25 mouse cellular contexts compared by ENCODE assay signal in genomic region chr1:135893377-135893776, GRCm38 (mm10). TPM values are rescaled to one million over a fixed set of nuclear protein-coding genes. Genes with fewer than 3 reads are reported as not detected.
DNase-seq lines count a peak whose midpoint lies in the region; ATAC-seq and TF ChIP-seq lines count a peak whose summit lies in the region.
"Had no signal": no experiment of that assay in that cellular context is flagged by ENCODE, and none has a peak within 500 bp of the region (broad histone marks: within the 10 kb centered on the region; RNA-seq: fewer than 3 reads in every experiment).

No protein-coding gene starts in this region.

- TF ChIP-seq POLR2A in kidney, adult 2 months (IDR thresholded peaks at IDR 0.05; ENCODE audit: low read depth, low read length), result no peak

- no peaks in the 10 kb centered on the region for H3K9me3 ChIP-seq in stomach, embryonic 16.5 days (replicated peaks; ENCODE audit: control insufficient read depth, low read length)
- no peaks in the 10 kb centered on the region for H3K9me3 ChIP-seq in stomach, postnatal 0 days (ENCODE audit: control insufficient read depth, low read length)
- H3K9me3 ChIP-seq: forebrain, embryonic 13.5 days; heart, embryonic 10.5 days; hindbrain, embryonic 12.5 days; limb, embryonic 12.5 days; megakaryocyte, embryonic 14.5 days; midbrain, embryonic 12.5 days; neural tube, embryonic 13.5 days had no signal

- no peak for TF ChIP-seq CTCF in stomach, postnatal 0 days (IDR thresholded peaks at IDR 0.05; ENCODE audit: low read depth)
- TF ChIP-seq CTCF in kidney, adult 2 months (conservative IDR thresholded peaks at IDR 0.05; ENCODE audit: insufficient read depth, insufficient read length, low read depth, low read length), result no peak

- H3K36me3 ChIP-seq in stomach, embryonic 16.5 days (ENCODE audit: control insufficient read depth, insufficient read depth, low read length), result no peaks in the 10 kb centered on the region
- H3K36me3 ChIP-seq in stomach, postnatal 0 days (ENCODE audit: control insufficient read depth, insufficient read depth, low read length), result no peaks in the 10 kb centered on the region
- H3K36me3 ChIP-seq in kidney, adult 2 months (ENCODE audit: control insufficient read depth, insufficient read depth, low read length), result no peaks in the 10 kb centered on the region
- H3K36me3 ChIP-seq: heart, embryonic 10.5 days; hindbrain, embryonic 12.5 days; limb, embryonic 12.5 days; midbrain, embryonic 12.5 days; neural tube, embryonic 13.5 days had no signal

- 0 out of 2 replicates have a peak, but pooled peaks cover 6% of the 10 kb centered on the region for H3K4me1 ChIP-seq in stomach, embryonic 16.5 days (ENCODE audit: control insufficient read depth, insufficient read depth, low read length)
- H3K4me1 ChIP-seq in stomach, postnatal 0 days (replicated peaks; ENCODE audit: control insufficient read depth, insufficient read depth), result 0 out of 2 replicates have a peak, but pooled peaks cover 2% of the 10 kb centered on the region
- no peaks in the 10 kb centered on the region for H3K4me1 ChIP-seq in kidney, adult 2 months (ENCODE audit: control insufficient read depth, insufficient read depth, low read length)
- H3K4me1 ChIP-seq: forebrain, embryonic 13.5 days; hindbrain, embryonic 12.5 days; limb, embryonic 12.5 days; midbrain, embryonic 12.5 days; neural tube, embryonic 13.5 days had no signal

- H3K27me3 ChIP-seq in stomach, embryonic 16.5 days (ENCODE audit: control insufficient read depth, insufficient read depth, low read length), result no peaks in the 10 kb centered on the region
- no peaks in the 10 kb centered on the region for H3K27me3 ChIP-seq in stomach, postnatal 0 days (ENCODE audit: control insufficient read depth, insufficient read depth, low read length)
- no peaks in the 10 kb centered on the region for H3K27me3 ChIP-seq in kidney, adult 2 months (replicated peaks; ENCODE audit: control insufficient read depth, insufficient read depth, low read length)
- H3K27me3 ChIP-seq: forebrain, embryonic 13.5 days; hindbrain, embryonic 12.5 days; midbrain, embryonic 12.5 days; neural tube, embryonic 13.5 days had no signal

- H3K4me3 ChIP-seq in stomach, embryonic 16.5 days (replicated peaks; ENCODE audit: low read length), result no peak overlapping the region
- H3K4me3 ChIP-seq in stomach, postnatal 0 days (ENCODE audit: low read depth, low read length), result no peak overlapping the region
- no peak overlapping the region for H3K4me3 ChIP-seq in kidney, adult 2 months (ENCODE audit: insufficient read depth, low read depth, low read length)
- H3K4me3 ChIP-seq: forebrain, embryonic 13.5 days; heart, embryonic 10.5 days; hindbrain, embryonic 12.5 days; limb, embryonic 12.5 days; megakaryocyte, embryonic 14.5 days; midbrain, embryonic 12.5 days; neural tube, embryonic 13.5 days had no signal

- 61% methylated on average over 3 of the region's 3 CpGs for WGBS in stomach, embryonic 16.5 days
- WGBS in stomach, postnatal 0 days, result 60% methylated on average over 3 of the region's 3 CpGs
- 79% methylated on average over 3 of the region's 3 CpGs for WGBS in kidney, adult 2 months

- no peak overlapping the region for H3K9ac ChIP-seq in stomach, embryonic 16.5 days (ENCODE audit: low read length)
- no peak overlapping the region for H3K9ac ChIP-seq in stomach, postnatal 0 days (ENCODE audit: low read length)
- H3K9ac ChIP-seq: forebrain, embryonic 13.5 days; hindbrain, embryonic 12.5 days; limb, embryonic 12.5 days; midbrain, embryonic 12.5 days; neural tube, embryonic 13.5 days had no signal

- peak; percentile 7 for DNase-seq in cerebellum, adult 11 months
- DNase-seq in cerebellum, postnatal 4 days (ENCODE audit: low spot score in 2 of 2), result no peak
- DNase-seq in stomach, postnatal 0 days (ENCODE audit: low spot score), result no peak
- DNase-seq in cerebellum, postnatal 25 days, result peak; percentile 56 to 69
- no peak for DNase-seq in kidney, adult 2 months
- DNase-seq: adrenal gland, postnatal 10 days; gastrocnemius, postnatal 10 days; heart, postnatal 36 days; kidney, adult 9 months; kidney, postnatal 10 days; layer of hippocampus, postnatal 36 days; lung, postnatal 36 days had no signal

- no peak for TF ChIP-seq EP300 in stomach, postnatal 0 days (optimal IDR thresholded peaks at IDR 0.05)

- peak overlapping the region; percentile 52; the same call in 1 of the 2 replicates for H3K27ac ChIP-seq in stomach, embryonic 16.5 days (ENCODE audit: low read length)
- no peak overlapping the region; the same call in 1 of the 2 replicates for H3K27ac ChIP-seq in stomach, postnatal 0 days (replicated peaks)
- no peak overlapping the region for H3K27ac ChIP-seq in kidney, adult 2 months (ENCODE audit: insufficient read depth, low read depth, low read length)
- H3K27ac ChIP-seq: forebrain, embryonic 13.5 days; heart, embryonic 10.5 days; hindbrain, embryonic 12.5 days; hindbrain, postnatal 0 days; limb, embryonic 12.5 days; midbrain, embryonic 12.5 days; neural tube, embryonic 13.5 days had no signal

- ATAC-seq in stomach, embryonic 16.5 days (ENCODE audit: insufficient read depth, low FRiP score), result no peak
- no peak for ATAC-seq in stomach, postnatal 0 days (ENCODE audit: low FRiP score, low TSS enrichment)
- no peak for ATAC-seq in inflammation-experienced regulatory T-cells, adult 6 months
- ATAC-seq: forebrain, embryonic 13.5 days; hindbrain, postnatal 0 days; intestine, embryonic 16.5 days had no signal

- no peak overlapping the region for H3K4me2 ChIP-seq in stomach, embryonic 16.5 days (ENCODE audit: low read depth, low read length)
- H3K4me2 ChIP-seq in stomach, postnatal 0 days (replicated peaks; ENCODE audit: low read depth), result no peak overlapping the region
- H3K4me2 ChIP-seq: forebrain, embryonic 13.5 days; hindbrain, embryonic 12.5 days; limb, embryonic 12.5 days; liver, embryonic 11.5 days; midbrain, embryonic 12.5 days; neural tube, embryonic 13.5 days had no signal

RNA-seq across cellular contexts. Expression of gene Pkp1, which starts 25.6 kb away (rescaled TPM):
- polyA plus RNA-seq in stomach, embryonic 16.5 days (2015; fragmentation: Nextera tagmentation; extraction: Ambion mirVana), result 49.8 and 67.2 TPM in 2 replicates
- 29.8 and 34.2 TPM in 2 replicates for polyA plus RNA-seq in stomach, postnatal 0 days (2015; fragmentation: Nextera tagmentation; extraction: Ambion mirVana)
- 0.14 and 0.27 TPM in 2 replicates for polyA plus RNA-seq in kidney, adult 2 months (2012; rRNA removed)
- polyA plus RNA-seq in inflammation-experienced regulatory T-cells, adult 6 months (2017; shearing (Covaris generic)), result not detected
- polyA plus RNA-seq: forebrain, embryonic 13.5 days; liver, embryonic 16.5 days had no signal

RNA-seq across cellular contexts. Expression of gene Tnnt2, which starts 57.2 kb away (rescaled TPM):
- polyA plus RNA-seq in stomach, embryonic 16.5 days (2015; fragmentation: Nextera tagmentation; extraction: Ambion mirVana), result 40.8 and 48.4 TPM in 2 replicates
- polyA plus RNA-seq in stomach, postnatal 0 days (2015; fragmentation: Nextera tagmentation; extraction: Ambion mirVana), result 36.4 and 39.9 TPM in 2 replicates
- 0.44 and 1.0 TPM in 2 replicates for polyA plus RNA-seq in kidney, adult 2 months (2012; rRNA removed)
- under 1 TPM in 1 of 3 experiments, not detected in 2; 0.24 TPM for polyA plus RNA-seq in inflammation-experienced regulatory T-cells, adult 6 months (2017; shearing (Covaris generic))

Comparison
In these comparisons a context has a peak if more than half of its experiments do, and no peak if none do; other contexts are left out.
1. DNase-seq: peak in cerebellum, adult 11 months (single experiment) and cerebellum, postnatal 25 days (2 of 2); none in cerebellum, postnatal 4 days (0 of 2), stomach, postnatal 0 days (single experiment) and kidney, adult 2 months (single experiment).
2. RNA of gene Pkp1, which starts 25.6 kb away (polyA plus RNA-seq): 49.8 to 67.2 TPM in stomach, embryonic 16.5 days and 29.8 to 34.2 TPM in stomach, postnatal 0 days; 0.14 to 0.27 TPM in kidney, adult 2 months and not detected in inflammation-experienced regulatory T-cells, adult 6 months; every median in the first group is over 10 times any median in the second.
3. RNA of gene Tnnt2, which starts 57.2 kb away (polyA plus RNA-seq): 40.8 to 48.4 TPM in stomach, embryonic 16.5 days and 36.4 to 39.9 TPM in stomach, postnatal 0 days; 0.44 to 1.0 TPM in kidney, adult 2 months and 0.24 TPM in inflammation-experienced regulatory T-cells, adult 6 months; every median in the first group is over 10 times any median in the second.